Mouse (Mus musculus) G1E (cell line): ENCODE data around the gene Cars2.
"Not testable (repeated sequence)": the region's sequence is repeated elsewhere in the genome, so short reads cannot be mapped to it uniquely, and the experiment has no call there.

Experiments used
- CTCF ChIP-seq: IDR thresholded peaks from 2 replicates; pipeline ENCODE4 v1.5.1; 2012; ENCODE audit warnings: low read depth, low read length, inconsistent platforms, mixed read lengths
- GATA1 ChIP-seq: IDR thresholded peaks from 2 replicates; pipeline ENCODE4 v1.6.1; 2012; ENCODE audit warnings: borderline replicate concordance, low read length, inconsistent platforms, mixed read lengths
- GATA2 ChIP-seq: IDR thresholded peaks from 2 replicates; pipeline ENCODE4 v1.6.1; 2012; ENCODE audit warnings: low read depth, low read length, inconsistent platforms, borderline replicate concordance
- POLR2AphosphoS5 ChIP-seq: IDR thresholded peaks from 2 replicates; pipeline ENCODE4 v1.6.1; 2012; ENCODE audit warnings: low read depth, low read length, inconsistent platforms; ENCODE audit not compliant: insufficient replicate concordance
- TAL1 ChIP-seq: conservative IDR thresholded peaks from 2 replicates; pipeline ENCODE4 v1.6.1; 2012; ENCODE audit warnings: low read depth, low read length, inconsistent platforms, mixed read lengths

GRCm38 (mm10) chr8:11492340-11492739 lies 58.2 kb downstream of the Cars2 start:
- not testable (repeated sequence) for TF ChIP-seq CTCF, POLR2AphosphoS5, TAL1, GATA2, GATA1
